Mouse (Mus musculus): ENCODE measurements around the gene Olfr147. TPM values are rescaled to one million over a fixed set of nuclear protein-coding genes. Genes with fewer than 3 reads are reported as not detected.
A peak's percentile ranks its signal among the peaks of the same experiment; 100 is the strongest.
"Not testable (repeated sequence)": the region's sequence is repeated elsewhere in the genome, so short reads cannot be mapped to it uniquely, and the experiment has no call there.

The Olfr147 gene
- polyA plus RNA-seq (2014; fragmentation: Nextera tagmentation; extraction: Ambion mirVana), result not detected in 2 replicates

GRCm38 (mm10) chr9:38401398-38401797, at the start of gene Olfr147:
TSS of gene Olfr147 (plus strand) at chr9:38401698.
- 93% methylated on average over 1 of the region's 1 CpGs for WGBS
- H3K4me1 ChIP-seq (replicated peaks; ENCODE audit: control insufficient read depth, insufficient read depth, low read length), result no peaks in the 10 kb centered on the region
- no peaks in the 10 kb centered on the region for H3K27me3 ChIP-seq (ENCODE audit: control insufficient read depth, insufficient read depth, low read length)
- DNase-seq (ENCODE audit: low spot score) (no peak), ATAC-seq (ENCODE audit: low FRiP score) (no peak)
- no peak within 1 kb of the TSS for H3K9ac ChIP-seq (ENCODE audit: low read depth, low read length)
- no peaks in the 10 kb centered on the region for H3K36me3 ChIP-seq (ENCODE audit: control insufficient read depth, insufficient read depth, low read length)
- no peak within 1 kb of the TSS for H3K4me2 ChIP-seq (replicated peaks; ENCODE audit: low read depth, low read length)
- no peak within 1 kb of the TSS for H3K4me3 ChIP-seq (ENCODE audit: low read depth, low read length)
- no peak within 1 kb of the TSS for H3K27ac ChIP-seq (ENCODE audit: low read depth, low read length)
- no peaks in the 10 kb centered on the region for H3K9me3 ChIP-seq (ENCODE audit: control insufficient read depth, low read length)

GRCm38 (mm10) chr9:38366596-38366995, 34.9 kb upstream of the Olfr147 start, which contains the start of gene Olfr250:
TSS of gene Olfr250 (plus strand) at chr9:38366896.
- no peaks in the 10 kb centered on the region for H3K36me3 ChIP-seq (ENCODE audit: control insufficient read depth, insufficient read depth, low read length)
- H3K9me3 ChIP-seq (ENCODE audit: control insufficient read depth, low read length), result no peaks in the 10 kb centered on the region
- no peak within 1 kb of the TSS for H3K9ac ChIP-seq (ENCODE audit: low read depth, low read length)
- H3K4me3 ChIP-seq (ENCODE audit: low read depth, low read length), result no peak within 1 kb of the TSS
- no peaks in the 10 kb centered on the region for H3K4me1 ChIP-seq (replicated peaks; ENCODE audit: control insufficient read depth, insufficient read depth, low read length)
- no peak for DNase-seq (ENCODE audit: low spot score)
- H3K27ac ChIP-seq (ENCODE audit: low read depth, low read length), result no peak within 1 kb of the TSS
- ATAC-seq (ENCODE audit: low FRiP score), result no peak
- H3K4me2 ChIP-seq (replicated peaks; ENCODE audit: low read depth, low read length), result no peak within 1 kb of the TSS
- 91% methylated on average over 2 of the region's 2 CpGs for WGBS
- no peaks in the 10 kb centered on the region for H3K27me3 ChIP-seq (ENCODE audit: control insufficient read depth, insufficient read depth, low read length)

GRCm38 (mm10) chr9:38376786-38377185, 24.7 kb upstream of the Olfr147 start, which contains the start of gene Olfr251:
TSS of gene Olfr251 (plus strand) at chr9:38377086.
- DNase-seq (ENCODE audit: low spot score), result no peak
- Histone ChIP-seq H3K36me3 (ENCODE audit: control insufficient read depth, insufficient read depth, low read length) (no peaks in the 10 kb centered on the region), H3K4me2 (replicated peaks; ENCODE audit: low read depth, low read length) (no peak within 1 kb of the TSS), H3K4me1 (replicated peaks; ENCODE audit: control insufficient read depth, insufficient read depth, low read length) (no peaks in the 10 kb centered on the region), H3K27me3 (ENCODE audit: control insufficient read depth, insufficient read depth, low read length) (no peaks in the 10 kb centered on the region), H3K9me3 (ENCODE audit: control insufficient read depth, low read length) (no peaks in the 10 kb centered on the region), H3K9ac (ENCODE audit: low read depth, low read length) (no peak within 1 kb of the TSS), H3K4me3 (ENCODE audit: low read depth, low read length) (no peak within 1 kb of the TSS), H3K27ac (ENCODE audit: low read depth, low read length) (no peak within 1 kb of the TSS)
- WGBS, result 75% methylated on average over 2 of the region's 2 CpGs
- no peak for ATAC-seq (ENCODE audit: low FRiP score)

GRCm38 (mm10) chr9:38407502-38407901, 6.0 kb downstream of the Olfr147 start:
- not testable (repeated sequence) for H3K9ac ChIP-seq (ENCODE audit: low read depth, low read length); H3K27ac ChIP-seq (ENCODE audit: low read depth, low read length); H3K27me3 ChIP-seq (ENCODE audit: control insufficient read depth, insufficient read depth, low read length); H3K36me3 ChIP-seq (ENCODE audit: control insufficient read depth, insufficient read depth, low read length); ATAC-seq (ENCODE audit: low FRiP score); H3K4me3 ChIP-seq (ENCODE audit: low read depth, low read length); H3K4me2 ChIP-seq (replicated peaks; ENCODE audit: low read depth, low read length); H3K9me3 ChIP-seq (ENCODE audit: control insufficient read depth, low read length); H3K4me1 ChIP-seq (replicated peaks; ENCODE audit: control insufficient read depth, insufficient read depth, low read length); DNase-seq (ENCODE audit: low spot score)
- WGBS, result 93% methylated on average over 3 of the region's 3 CpGs

- DNase-seq (ENCODE audit: low spot score), result peak; percentile 15
- not testable (repeated sequence) for ATAC-seq (ENCODE audit: low FRiP score)
Measured at GRCm38 (mm10) chr9:38413502-38413901, 12.0 kb downstream of the Olfr147 start.

GRCm38 (mm10) chr9:38423801-38424200, 22.3 kb downstream of the Olfr147 start:
- Histone ChIP-seq H3K4me2 (replicated peaks; ENCODE audit: low read depth, low read length) (no peak overlapping the region), H3K9ac (ENCODE audit: low read depth, low read length) (no peak overlapping the region), H3K4me3 (ENCODE audit: low read depth, low read length) (no peak overlapping the region), H3K9me3 (ENCODE audit: control insufficient read depth, low read length) (no peaks in the 10 kb centered on the region; the same call in 1 of the 2 replicates), H3K4me1 (replicated peaks; ENCODE audit: control insufficient read depth, insufficient read depth, low read length) (no peaks in the 10 kb centered on the region), H3K27ac (ENCODE audit: low read depth, low read length) (no peak overlapping the region), H3K36me3 (ENCODE audit: control insufficient read depth, insufficient read depth, low read length) (no peaks in the 10 kb centered on the region), H3K27me3 (ENCODE audit: control insufficient read depth, insufficient read depth, low read length) (no peaks in the 10 kb centered on the region)
- ATAC-seq (ENCODE audit: low FRiP score), result no peak
- no peak for DNase-seq (ENCODE audit: low spot score)

More at GRCm38 (mm10) chr9:38413502-38413901, 12.0 kb downstream of the Olfr147 start:
- H3K9me3 ChIP-seq (ENCODE audit: control insufficient read depth, low read length); H3K9ac ChIP-seq (ENCODE audit: low read depth, low read length); H3K36me3 ChIP-seq (ENCODE audit: control insufficient read depth, insufficient read depth, low read length); H3K27me3 ChIP-seq (ENCODE audit: control insufficient read depth, insufficient read depth, low read length); H3K4me3 ChIP-seq (ENCODE audit: low read depth, low read length); H3K4me1 ChIP-seq (replicated peaks; ENCODE audit: control insufficient read depth, insufficient read depth, low read length); H3K27ac ChIP-seq (ENCODE audit: low read depth, low read length); H3K4me2 ChIP-seq (replicated peaks; ENCODE audit: low read depth, low read length): not testable (repeated sequence)
- 93% methylated on average over 14 of the region's 14 CpGs for WGBS

- Histone ChIP-seq H3K27ac (ENCODE audit: low read depth, low read length) (no peak overlapping the region), H3K9me3 (ENCODE audit: control insufficient read depth, low read length) (no peaks in the 10 kb centered on the region; the same call in 1 of the 2 replicates), H3K36me3 (ENCODE audit: control insufficient read depth, insufficient read depth, low read length) (no peaks in the 10 kb centered on the region), H3K4me2 (replicated peaks; ENCODE audit: low read depth, low read length) (no peak overlapping the region), H3K4me1 (replicated peaks; ENCODE audit: control insufficient read depth, insufficient read depth, low read length) (no peaks in the 10 kb centered on the region), H3K4me3 (ENCODE audit: low read depth, low read length) (no peak overlapping the region), H3K27me3 (ENCODE audit: control insufficient read depth, insufficient read depth, low read length) (no peaks in the 10 kb centered on the region), H3K9ac (ENCODE audit: low read depth, low read length) (no peak overlapping the region)
- no peak for ATAC-seq (ENCODE audit: low FRiP score)
- WGBS, result 54% methylated on average over 1 of the region's 1 CpGs
- no peak for DNase-seq (ENCODE audit: low spot score)
Measured at GRCm38 (mm10) chr9:38427026-38427425, 25.5 kb downstream of the Olfr147 start.

- DNase-seq (ENCODE audit: low spot score) (no peak), ATAC-seq (ENCODE audit: low FRiP score) (no peak)
- no peaks in the 10 kb centered on the region; the same call in 1 of the 2 replicates for H3K9me3 ChIP-seq (ENCODE audit: control insufficient read depth, low read length)
- H3K4me3 ChIP-seq (ENCODE audit: low read depth, low read length), result no peak within 1 kb of the TSS
- WGBS, result 87% methylated on average over 1 of the region's 1 CpGs
- H3K27me3 ChIP-seq (ENCODE audit: control insufficient read depth, insufficient read depth, low read length), result no peaks in the 10 kb centered on the region
- H3K9ac ChIP-seq (ENCODE audit: low read depth, low read length), result no peak within 1 kb of the TSS
- no peaks in the 10 kb centered on the region for H3K36me3 ChIP-seq (ENCODE audit: control insufficient read depth, insufficient read depth, low read length)
- no peaks in the 10 kb centered on the region for H3K4me1 ChIP-seq (replicated peaks; ENCODE audit: control insufficient read depth, insufficient read depth, low read length)
- H3K4me2 ChIP-seq (replicated peaks; ENCODE audit: low read depth, low read length), result no peak within 1 kb of the TSS
- no peak within 1 kb of the TSS for H3K27ac ChIP-seq (ENCODE audit: low read depth, low read length)
Measured at GRCm38 (mm10) chr9:38429155-38429554, 27.7 kb downstream of the Olfr147 start, which contains the start of gene Olfr901. TSS of gene Olfr901 (plus strand) at chr9:38429455.

- WGBS, result 89% methylated on average over 5 of the region's 5 CpGs
- Histone ChIP-seq H3K36me3 (ENCODE audit: control insufficient read depth, insufficient read depth, low read length) (no peaks in the 10 kb centered on the region), H3K27ac (ENCODE audit: low read depth, low read length) (no peak within 1 kb of the TSS), H3K4me3 (ENCODE audit: low read depth, low read length) (no peak within 1 kb of the TSS), H3K9ac (ENCODE audit: low read depth, low read length) (no peak within 1 kb of the TSS), H3K4me1 (replicated peaks; ENCODE audit: control insufficient read depth, insufficient read depth, low read length) (no peaks in the 10 kb centered on the region), H3K4me2 (replicated peaks; ENCODE audit: low read depth, low read length) (no peak within 1 kb of the TSS), H3K9me3 (ENCODE audit: control insufficient read depth, low read length) (no peaks in the 10 kb centered on the region), H3K27me3 (ENCODE audit: control insufficient read depth, insufficient read depth, low read length) (no peaks in the 10 kb centered on the region)
- ATAC-seq (ENCODE audit: low FRiP score) (no peak), DNase-seq (ENCODE audit: low spot score) (no peak)
Measured at GRCm38 (mm10) chr9:38447352-38447751, 45.9 kb downstream of the Olfr147 start, which contains the start of gene Olfr902. TSS of gene Olfr902 (plus strand) at chr9:38447652.
